Mouse (Mus musculus): ENCODE results near the gene Zfp609. TPM values are rescaled to one million over a fixed set of nuclear protein-coding genes. Genes with fewer than 3 reads are reported as not detected.
A peak's percentile ranks its signal among the peaks of the same experiment; 100 is the strongest.
"Not testable (repeated sequence)": the region's sequence is repeated elsewhere in the genome, so short reads cannot be mapped to it uniquely, and the experiment has no call there.

Zfp609 gene
- polyA plus RNA-seq, 1 experiment from 2014 or later = 10.5 TPM

DNA sequence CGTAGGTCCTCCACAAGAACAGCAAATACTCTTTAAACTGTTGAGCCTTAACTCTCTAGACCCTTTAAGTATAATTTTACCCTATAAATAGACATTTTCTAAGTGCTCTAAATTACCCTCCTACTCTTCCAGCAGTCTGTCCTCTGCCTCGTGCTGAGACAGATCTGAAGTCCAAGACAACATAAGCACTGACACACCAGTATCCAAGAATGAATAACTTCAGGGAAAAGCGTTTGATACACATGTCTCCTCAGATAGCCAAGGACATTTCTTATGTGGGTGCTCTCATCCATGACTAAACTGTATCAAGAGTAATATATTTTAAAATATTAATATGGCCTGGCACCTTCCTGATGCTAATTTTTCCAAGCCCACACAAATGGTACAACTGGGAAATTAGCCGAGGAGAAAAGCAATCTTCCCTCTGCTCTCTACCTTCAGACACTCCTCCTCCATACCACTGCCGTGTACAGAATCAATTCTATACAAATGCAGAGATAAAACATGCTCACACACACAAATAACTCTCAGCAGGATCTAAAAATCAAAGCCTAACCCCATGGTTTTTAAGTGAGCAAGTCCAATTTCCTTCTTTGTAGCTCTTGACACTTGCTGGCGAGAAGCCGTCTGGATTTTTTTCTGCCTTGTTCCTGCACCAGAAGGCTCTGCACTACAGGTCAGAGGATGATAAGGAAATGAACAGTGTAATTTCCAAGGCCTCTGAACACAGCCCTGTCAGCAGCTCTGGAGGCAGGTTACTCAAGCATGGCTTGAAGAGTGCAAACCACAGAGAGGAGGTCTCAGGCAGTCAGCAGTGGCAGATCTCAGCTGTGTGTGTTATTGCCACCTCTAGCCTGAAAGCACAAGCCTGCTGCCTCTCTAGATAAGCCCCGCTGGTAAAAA lies 40.2 kb downstream of the Zfp609 start:
- no peak overlapping the region for H3K9ac ChIP-seq (replicated peaks)
- peak overlapping the region; percentile 75 for H3K27ac ChIP-seq
- H3K4me1 ChIP-seq (replicated peaks) = peaks cover 61% of the 10 kb centered on the region
- no peaks in the 10 kb centered on the region for H3K27me3 ChIP-seq
- 42% methylated on average over 8 of the region's 8 CpGs for WGBS
- no peak overlapping the region for H3K4me2 ChIP-seq (replicated peaks)
- ATAC-seq = peak; percentile 84
- no peak overlapping the region for H3K4me3 ChIP-seq (replicated peaks)
- H3K9me3 ChIP-seq = no peaks in the 10 kb centered on the region
- H3K36me3 ChIP-seq = no peaks in the 10 kb centered on the region

DNA sequence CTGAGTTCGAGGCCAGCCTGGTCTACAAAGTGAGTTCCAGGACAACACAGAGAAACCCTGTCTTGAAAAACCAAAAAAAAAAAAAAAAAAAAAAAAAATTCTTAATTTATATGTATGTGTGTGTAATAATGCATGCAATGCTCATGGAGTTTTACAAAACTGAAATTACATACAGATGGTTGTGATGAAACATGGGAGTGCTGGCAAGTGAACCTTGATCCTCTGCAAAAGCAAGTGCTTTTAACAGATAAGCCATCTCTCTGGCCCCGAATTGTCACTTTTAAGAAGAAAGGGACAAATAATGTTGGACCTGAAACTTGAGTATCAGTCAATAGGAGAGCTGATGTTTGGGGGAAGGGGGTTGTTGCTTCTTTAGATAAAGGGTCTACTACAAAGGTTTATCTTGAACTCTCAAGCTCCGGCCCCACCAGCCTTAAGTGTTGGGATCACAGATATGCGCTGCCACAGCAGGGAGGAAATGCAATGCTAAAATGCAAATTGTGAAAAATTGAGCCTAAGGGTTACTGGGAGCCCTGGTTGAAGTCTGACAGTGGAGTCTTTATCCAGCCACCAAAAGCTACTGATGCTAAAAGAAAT lies 41.5 kb downstream of the Zfp609 start:
- H3K27ac ChIP-seq = peak overlapping the region; percentile 0; the same call in 1 of the 2 replicates
- H3K9ac ChIP-seq (replicated peaks) = no peak overlapping the region
- 79% methylated on average over 4 of the region's 4 CpGs for WGBS
- no peaks in the 10 kb centered on the region for H3K27me3 ChIP-seq
- H3K4me2 ChIP-seq (replicated peaks) = no peak overlapping the region
- no peaks in the 10 kb centered on the region for H3K36me3 ChIP-seq
- peaks cover 48% of the 10 kb centered on the region for H3K4me1 ChIP-seq (replicated peaks)
- ATAC-seq = no peak
- no peaks in the 10 kb centered on the region for H3K9me3 ChIP-seq
- no peak overlapping the region for H3K4me3 ChIP-seq (replicated peaks)

DNA sequence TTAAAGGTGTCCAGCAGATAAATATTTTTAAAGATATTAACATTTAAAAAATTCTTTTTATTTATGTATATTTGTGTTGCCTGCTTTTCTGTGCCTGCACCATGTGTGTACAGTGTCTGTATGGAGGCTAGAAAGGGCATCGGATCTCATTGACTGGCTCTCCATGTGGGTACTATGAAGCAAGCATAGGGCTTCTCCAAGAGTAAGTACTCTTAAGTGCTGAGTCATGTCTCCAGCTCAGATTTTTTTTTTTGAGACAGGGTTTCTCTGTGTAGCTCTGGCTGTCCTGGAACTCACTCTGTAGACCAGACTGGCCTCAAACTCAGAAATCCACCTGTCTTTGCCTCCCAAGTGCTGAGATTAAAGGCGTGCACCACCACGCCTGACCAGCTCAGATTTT lies 47.7 kb downstream of the Zfp609 start:
- H3K4me1 ChIP-seq (replicated peaks) = peaks cover 28% of the 10 kb centered on the region
- H3K4me3 ChIP-seq (replicated peaks); H3K4me2 ChIP-seq (replicated peaks); H3K27me3 ChIP-seq; H3K36me3 ChIP-seq; H3K27ac ChIP-seq; H3K9ac ChIP-seq (replicated peaks); H3K9me3 ChIP-seq; ATAC-seq: not testable (repeated sequence)
- WGBS = 86% methylated on average over 3 of the region's 3 CpGs

DNA sequence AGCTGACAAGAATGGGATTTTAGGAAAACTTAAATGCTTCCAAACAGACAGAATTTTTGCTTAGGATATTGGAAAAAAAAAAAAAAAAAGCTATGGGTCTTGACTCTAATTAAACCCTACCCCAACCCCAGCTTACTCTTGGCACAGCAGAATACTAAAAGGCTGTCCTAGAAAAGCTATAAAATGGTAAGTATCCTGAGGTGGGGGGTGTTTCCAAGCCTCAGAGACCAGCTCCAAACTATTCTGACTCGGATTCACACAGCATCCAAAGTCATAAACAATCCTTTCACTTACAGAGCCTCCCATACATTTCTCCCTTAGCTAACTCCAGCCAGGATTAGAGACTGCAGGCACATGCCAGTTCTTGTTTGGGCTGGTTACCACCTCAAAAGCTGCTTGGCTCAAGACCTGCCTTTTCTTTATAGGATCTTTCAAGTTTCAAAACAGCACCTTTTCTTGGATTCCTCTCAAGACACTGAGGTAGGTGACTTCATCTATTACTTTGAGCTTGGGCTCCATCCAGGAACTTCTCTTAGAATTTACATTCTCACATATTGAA lies 50.4 kb downstream of the Zfp609 start:
- Histone ChIP-seq H3K4me3 (replicated peaks) (no peak overlapping the region), H3K4me2 (replicated peaks) (no peak overlapping the region), H3K9ac (replicated peaks) (no peak overlapping the region), H3K27ac (no peak overlapping the region), H3K9me3 (peaks cover 8% of the 10 kb centered on the region), H3K4me1 (replicated peaks) (peaks cover 29% of the 10 kb centered on the region), H3K36me3 (peaks cover 5% of the 10 kb centered on the region), H3K27me3 (no peaks in the 10 kb centered on the region)
- WGBS = 11% methylated on average over 1 of the region's 1 CpGs
- no peak for ATAC-seq

DNA sequence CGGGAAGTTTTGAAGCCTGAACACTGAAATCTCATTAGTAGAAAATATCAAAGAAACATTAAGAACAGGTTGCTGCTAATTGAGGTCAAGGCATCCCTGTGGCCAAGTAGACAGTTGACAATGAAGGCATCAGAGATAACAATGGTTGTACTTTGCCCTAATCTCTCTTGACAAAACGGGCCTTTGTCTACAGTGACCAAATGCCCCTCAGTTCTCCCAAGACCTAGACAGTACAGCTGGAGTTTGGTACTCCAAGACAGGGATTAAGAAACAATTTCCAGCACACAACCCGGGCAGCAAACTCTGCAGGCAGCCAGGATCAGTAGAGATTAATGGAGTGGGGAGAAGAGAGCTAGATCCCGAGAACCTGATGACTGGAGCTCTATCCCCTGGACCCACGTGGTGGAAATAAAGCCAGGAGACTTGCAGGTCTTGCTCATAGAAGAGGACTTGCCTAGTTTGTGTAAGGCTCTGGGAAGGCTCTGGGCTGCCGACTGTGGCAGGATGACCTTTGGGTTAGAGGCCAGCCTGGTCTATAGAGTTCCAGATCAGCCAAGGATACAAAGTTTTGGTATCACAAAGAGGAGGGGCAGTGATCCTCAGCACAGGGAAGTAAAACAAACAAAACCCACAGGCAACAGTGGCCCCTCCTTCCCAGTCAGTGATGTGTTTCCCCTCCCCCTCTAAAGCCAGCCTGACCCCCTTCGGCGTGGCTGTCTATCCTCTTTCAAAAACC lies 51.1 kb downstream of the Zfp609 start:
- peaks cover 8% of the 10 kb centered on the region for H3K9me3 ChIP-seq
- no peak overlapping the region for H3K4me2 ChIP-seq (replicated peaks)
- peaks cover 5% of the 10 kb centered on the region for H3K36me3 ChIP-seq
- no peak overlapping the region for H3K4me3 ChIP-seq (replicated peaks)
- H3K27ac ChIP-seq = no peak overlapping the region
- no peaks in the 10 kb centered on the region for H3K27me3 ChIP-seq
- ATAC-seq = no peak
- H3K4me1 ChIP-seq (replicated peaks) = peaks cover 33% of the 10 kb centered on the region
- 10% methylated on average over 8 of the region's 8 CpGs for WGBS
- no peak overlapping the region for H3K9ac ChIP-seq (replicated peaks)

DNA sequence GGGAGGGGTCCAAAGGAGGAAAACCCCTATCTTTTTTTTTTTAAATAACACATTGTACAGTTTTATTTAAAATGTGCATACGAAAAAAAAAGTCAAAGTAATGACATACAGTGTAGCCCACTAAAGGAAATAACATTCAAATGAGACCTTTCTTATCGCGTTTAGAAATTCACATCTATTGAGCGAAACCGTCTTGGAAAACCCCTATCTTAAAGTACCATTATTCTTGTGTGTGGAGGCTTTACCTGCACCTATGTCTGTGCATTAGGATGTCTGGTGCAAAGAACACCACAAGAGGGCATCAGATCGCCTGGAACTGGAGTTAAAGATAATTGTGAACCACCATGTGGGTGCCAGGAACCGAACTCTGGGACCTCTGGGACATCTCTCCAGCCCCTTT lies 53.6 kb downstream of the Zfp609 start:
- ATAC-seq = no peak
- H3K4me3 ChIP-seq (replicated peaks) = no peak overlapping the region
- H3K27ac ChIP-seq = no peak overlapping the region
- H3K9me3 ChIP-seq = peaks cover 8% of the 10 kb centered on the region
- WGBS = 96% methylated on average over 7 of the region's 7 CpGs
- H3K27me3 ChIP-seq = no peaks in the 10 kb centered on the region
- no peak overlapping the region for H3K9ac ChIP-seq (replicated peaks)
- H3K4me2 ChIP-seq (replicated peaks) = no peak overlapping the region
- peaks cover 42% of the 10 kb centered on the region for H3K4me1 ChIP-seq (replicated peaks)
- peaks cover 5% of the 10 kb centered on the region for H3K36me3 ChIP-seq

DNA sequence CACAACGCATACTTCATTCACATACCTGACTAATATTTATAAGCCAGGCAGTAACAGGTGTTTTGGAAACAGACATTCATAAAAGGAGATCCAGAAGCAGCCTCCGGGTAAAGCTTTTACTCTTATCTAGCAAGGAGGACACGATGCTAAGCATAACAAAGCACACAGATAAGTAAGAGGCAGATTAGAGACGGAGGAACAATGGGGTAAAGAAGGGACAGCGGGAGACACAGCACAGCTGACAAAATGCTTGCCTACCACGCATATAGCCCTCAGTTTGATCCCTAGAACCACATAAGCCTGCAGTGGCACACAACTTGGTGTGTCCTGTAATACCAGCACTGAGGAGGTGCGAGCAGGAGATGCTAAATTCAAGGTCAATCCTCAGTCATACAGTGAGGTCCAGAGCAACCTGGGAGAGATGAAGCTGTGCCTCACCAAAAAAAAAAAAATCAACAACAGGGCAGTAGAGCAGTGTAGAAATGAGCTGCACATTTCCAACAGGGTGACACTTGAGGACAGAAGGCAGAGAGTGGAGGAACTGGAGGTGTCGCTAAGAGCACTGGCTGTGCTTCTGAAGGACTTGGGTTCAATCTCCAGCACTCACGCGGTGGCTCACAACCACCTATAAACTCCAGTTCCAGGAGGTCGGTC lies 56.2 kb downstream of the Zfp609 start:
- 21% methylated on average over 11 of the region's 11 CpGs for WGBS
- H3K4me1 ChIP-seq (replicated peaks) = peaks cover 29% of the 10 kb centered on the region
- ATAC-seq = no peak
- H3K27me3 ChIP-seq = no peaks in the 10 kb centered on the region
- 0 out of 2 replicates have a peak overlapping the region, but pooled peaks have one; percentile 4 for H3K27ac ChIP-seq
- H3K9me3 ChIP-seq = peaks cover 8% of the 10 kb centered on the region
- peaks cover 5% of the 10 kb centered on the region for H3K36me3 ChIP-seq
- H3K4me3 ChIP-seq (replicated peaks) = no peak overlapping the region
- no peak overlapping the region for H3K4me2 ChIP-seq (replicated peaks)
- H3K9ac ChIP-seq (replicated peaks) = no peak overlapping the region

GRCm38 (mm10) chr9:65762728-65763127 lies 64.6 kb downstream of the Zfp609 start:
- no peak overlapping the region for H3K4me3 ChIP-seq (replicated peaks)
- ATAC-seq = no peak

DNA sequence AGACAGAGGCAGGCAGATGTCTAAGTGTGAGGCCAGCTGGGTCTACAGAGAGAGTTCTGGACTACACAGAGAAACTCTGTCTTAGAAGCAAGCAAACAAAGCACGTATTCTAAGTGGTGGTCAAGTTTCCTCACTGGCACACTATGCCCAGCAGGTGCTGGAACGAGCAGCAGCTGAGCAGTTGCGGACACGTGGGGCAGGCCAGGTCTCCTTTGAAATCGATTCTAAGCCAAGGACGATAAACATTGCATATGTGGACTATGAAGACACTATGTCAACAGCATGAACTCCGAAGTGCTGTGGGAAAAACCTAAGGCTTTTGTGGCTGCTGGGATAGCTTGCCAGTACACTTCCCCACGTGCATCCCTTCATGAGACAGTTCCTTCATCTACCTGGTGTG lies 67.4 kb downstream of the Zfp609 start:
- Histone ChIP-seq H3K4me2 (replicated peaks) (no peak overlapping the region), H3K9ac (replicated peaks) (no peak overlapping the region), H3K9me3 (no peaks in the 10 kb centered on the region), H3K27ac (no peak overlapping the region), H3K4me3 (replicated peaks) (no peak overlapping the region), H3K36me3 (no peaks in the 10 kb centered on the region), H3K4me1 (replicated peaks) (peaks cover 15% of the 10 kb centered on the region), H3K27me3 (no peaks in the 10 kb centered on the region)
- ATAC-seq = no peak
- WGBS = 85% methylated on average over 8 of the region's 8 CpGs

More at GRCm38 (mm10) chr9:65762728-65763127, 64.6 kb downstream of the Zfp609 start:
- no peak overlapping the region for H3K4me2 ChIP-seq (replicated peaks)
- no peaks in the 10 kb centered on the region for H3K36me3 ChIP-seq
- H3K9ac ChIP-seq (replicated peaks) = no peak overlapping the region
- H3K9me3 ChIP-seq = no peaks in the 10 kb centered on the region
- no peaks in the 10 kb centered on the region; the same call in 1 of the 2 replicates for H3K4me1 ChIP-seq (replicated peaks)
- no peaks in the 10 kb centered on the region for H3K27me3 ChIP-seq
- no peak overlapping the region for H3K27ac ChIP-seq
- WGBS = 97% methylated on average over 4 of the region's 4 CpGs

DNA sequence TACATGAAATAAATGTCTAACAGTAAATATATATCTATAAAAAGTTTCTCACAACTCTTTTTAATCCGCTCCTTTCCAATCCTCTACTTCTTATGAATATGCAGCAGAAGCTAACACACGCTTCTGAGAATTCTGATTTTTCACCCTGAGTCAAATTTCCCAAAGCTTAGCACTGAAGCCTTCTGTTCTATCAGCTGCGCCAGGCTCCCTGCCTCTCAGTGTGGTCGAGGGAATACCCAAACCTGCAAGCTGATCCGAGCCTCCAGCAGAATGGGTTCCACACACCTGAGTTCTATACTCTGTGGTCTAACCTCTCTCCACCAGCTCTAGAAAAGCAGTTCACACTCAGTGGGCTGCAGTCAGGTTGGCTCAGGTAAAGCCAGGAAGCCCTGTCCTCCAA lies 68.1 kb downstream of the Zfp609 start:
- H3K4me3 ChIP-seq (replicated peaks) = no peak overlapping the region
- H3K27me3 ChIP-seq = no peaks in the 10 kb centered on the region
- 92% methylated on average over 5 of the region's 5 CpGs for WGBS
- H3K9ac ChIP-seq (replicated peaks) = no peak overlapping the region
- H3K4me2 ChIP-seq (replicated peaks) = no peak overlapping the region
- ATAC-seq = no peak
- no peaks in the 10 kb centered on the region for H3K9me3 ChIP-seq
- H3K36me3 ChIP-seq = no peaks in the 10 kb centered on the region
- no peak overlapping the region for H3K27ac ChIP-seq
- peaks cover 15% of the 10 kb centered on the region for H3K4me1 ChIP-seq (replicated peaks)

DNA sequence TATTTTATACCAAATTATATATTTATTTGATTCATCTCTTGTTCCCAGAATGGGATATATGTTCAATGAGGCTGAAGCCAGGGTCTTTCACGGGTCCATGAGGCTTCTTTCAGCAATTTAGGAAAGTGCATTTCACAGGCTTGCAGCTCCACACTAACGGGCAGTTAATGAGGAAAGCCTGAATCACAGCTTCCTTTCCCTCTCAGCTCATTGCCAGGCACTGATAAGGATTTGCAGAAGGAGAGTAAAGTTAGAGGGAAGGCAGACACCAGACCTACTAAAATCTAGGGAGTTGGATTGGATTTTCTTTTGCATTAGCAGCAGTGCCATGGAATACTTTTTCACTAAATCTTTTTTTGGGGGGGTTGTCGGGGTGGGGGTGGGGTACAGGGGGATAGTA lies 69.5 kb downstream of the Zfp609 start:
- no peak for ATAC-seq

More for the DNA sequence above, 69.5 kb downstream of the Zfp609 start:
- no peaks in the 10 kb centered on the region for H3K27me3 ChIP-seq
- H3K36me3 ChIP-seq = no peaks in the 10 kb centered on the region
- H3K9ac ChIP-seq (replicated peaks) = no peak overlapping the region
- H3K9me3 ChIP-seq = no peaks in the 10 kb centered on the region
- H3K4me1 ChIP-seq (replicated peaks) = peaks cover 15% of the 10 kb centered on the region
- WGBS = 78% methylated on average over 3 of the region's 3 CpGs
- no peak overlapping the region for H3K4me3 ChIP-seq (replicated peaks)
- no peak overlapping the region for H3K27ac ChIP-seq
- H3K4me2 ChIP-seq (replicated peaks) = no peak overlapping the region

All from midbrain, embryonic 13.5 days (tissue).